Mouse (Mus musculus): ENCODE measurements at regions not wholly inside any gene's neighbourhood (a gene's known extent, or its start where the extent isn't known, plus 50 kb on each side); places are given as distances from the start of the nearest gene placed in this dataset.

DNA sequence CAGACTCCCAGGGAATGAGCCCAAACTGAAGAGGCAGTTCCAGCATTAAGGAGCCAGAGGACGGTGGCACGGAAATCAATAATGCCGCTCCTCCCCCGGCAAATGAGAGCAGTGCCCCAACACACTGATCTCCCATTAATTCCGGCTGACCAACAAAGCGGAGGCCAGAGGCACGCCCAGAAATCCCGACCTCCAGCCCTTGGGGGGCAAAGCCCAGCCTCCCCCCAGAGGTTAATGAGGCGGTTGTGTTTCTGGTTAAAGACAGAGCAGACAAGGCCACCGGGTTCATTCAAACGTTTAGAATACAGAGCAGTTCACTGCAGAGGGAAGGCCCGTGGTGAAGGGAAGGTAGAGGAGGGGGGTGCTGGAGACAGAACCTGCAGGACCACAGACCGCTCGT lies 149.9 kb upstream of the Tshz3 start:
- Histone ChIP-seq H3K4me3 (ENCODE audit: low read depth, low read length) (no peak overlapping the region), H3K36me3 (replicated peaks; ENCODE audit: control insufficient read depth, insufficient read depth, low read length) (no peaks in the 10 kb centered on the region), H3K27ac (ENCODE audit: low read depth) (no peak overlapping the region), H3K9me3 (replicated peaks; ENCODE audit: control insufficient read depth, low read length) (no peaks in the 10 kb centered on the region), H3K9ac (replicated peaks; ENCODE audit: low read depth, low read length) (no peak overlapping the region), H3K4me1 (ENCODE audit: control insufficient read depth, insufficient read depth) (no peaks in the 10 kb centered on the region), H3K27me3 (ENCODE audit: control insufficient read depth, insufficient read depth, low read length) (no peaks in the 10 kb centered on the region), H3K4me2 (ENCODE audit: low read depth, low read length) (no peak overlapping the region)
- TF ChIP-seq CTCF (IDR thresholded peaks at IDR 0.05; ENCODE audit: low read depth): no peak
- no peak for TF ChIP-seq EP300 (IDR thresholded peaks at IDR 0.05; ENCODE audit: low read depth)
- WGBS: 71% methylated on average over 14 of the region's 14 CpGs
- ATAC-seq (ENCODE audit: insufficient read depth, low read depth) (no peak), DNase-seq (ENCODE audit: low spot score) (no peak)

DNA sequence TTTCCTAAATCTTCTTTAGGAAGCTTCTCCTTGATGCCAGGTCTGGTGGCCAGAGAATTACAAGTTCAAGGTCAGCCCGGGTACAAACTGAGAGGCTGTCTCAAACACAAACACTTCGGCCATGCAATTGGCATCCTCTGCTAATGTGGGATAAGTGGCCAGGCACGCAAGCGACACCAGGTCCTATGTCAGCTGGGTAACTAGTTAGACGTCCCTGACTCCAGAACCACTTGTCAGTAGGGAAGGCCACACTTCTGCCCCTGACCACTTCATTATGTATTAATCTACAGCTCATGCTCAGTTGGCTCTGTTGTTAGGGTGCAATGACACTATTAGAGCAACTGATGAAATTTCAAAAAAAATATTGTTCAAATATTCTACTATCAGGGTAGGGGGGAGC lies 149.5 kb upstream of the Tshz3 start:
- DNase-seq (ENCODE audit: low spot score): no peak
- Histone ChIP-seq H3K4me1 (ENCODE audit: control insufficient read depth, insufficient read depth) (no peaks in the 10 kb centered on the region), H3K27me3 (ENCODE audit: control insufficient read depth, insufficient read depth, low read length) (no peaks in the 10 kb centered on the region), H3K4me3 (ENCODE audit: low read depth, low read length) (no peak overlapping the region), H3K27ac (ENCODE audit: low read depth) (no peak overlapping the region), H3K36me3 (replicated peaks; ENCODE audit: control insufficient read depth, insufficient read depth, low read length) (no peaks in the 10 kb centered on the region), H3K4me2 (ENCODE audit: low read depth, low read length) (no peak overlapping the region), H3K9me3 (replicated peaks; ENCODE audit: control insufficient read depth, low read length) (no peaks in the 10 kb centered on the region), H3K9ac (replicated peaks; ENCODE audit: low read depth, low read length) (no peak overlapping the region)
- TF ChIP-seq CTCF (IDR thresholded peaks at IDR 0.05; ENCODE audit: low read depth): no peak
- TF ChIP-seq EP300 (IDR thresholded peaks at IDR 0.05; ENCODE audit: low read depth): no peak
- WGBS: 75% methylated on average over 5 of the region's 5 CpGs
- ATAC-seq (ENCODE audit: insufficient read depth, low read depth): no peak

DNA sequence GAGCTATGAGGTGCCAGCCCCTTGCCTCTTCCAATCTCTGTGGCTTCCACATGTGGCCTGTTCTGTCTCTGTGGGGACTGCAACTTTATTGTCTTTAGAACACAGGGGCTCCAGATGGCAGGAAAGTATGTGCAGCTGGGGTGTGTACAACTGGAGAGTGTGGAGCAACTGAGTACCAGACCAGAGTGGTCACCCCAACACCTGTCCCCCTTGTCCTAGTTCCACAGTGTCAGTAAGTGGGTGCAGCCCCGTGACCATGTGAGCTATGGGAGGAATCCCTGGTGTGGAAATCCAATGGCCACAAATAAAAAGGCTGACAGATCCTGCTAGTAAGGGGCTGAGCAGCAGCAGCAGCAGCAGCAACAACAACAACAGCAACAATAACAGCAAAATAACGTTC lies 126.9 kb upstream of the Tshz3 start:
- no peak overlapping the region for H3K4me2 ChIP-seq (ENCODE audit: low read depth, low read length)
- DNase-seq (ENCODE audit: low spot score) (no peak), ATAC-seq (ENCODE audit: insufficient read depth, low read depth) (no peak)
- H3K9me3 ChIP-seq (replicated peaks; ENCODE audit: control insufficient read depth, low read length): no peaks in the 10 kb centered on the region
- no peak overlapping the region for H3K27ac ChIP-seq (ENCODE audit: low read depth)
- no peaks in the 10 kb centered on the region for H3K4me1 ChIP-seq (ENCODE audit: control insufficient read depth, insufficient read depth)
- H3K9ac ChIP-seq (replicated peaks; ENCODE audit: low read depth, low read length): no peak overlapping the region
- H3K27me3 ChIP-seq (ENCODE audit: control insufficient read depth, insufficient read depth, low read length): no peaks in the 10 kb centered on the region
- TF ChIP-seq EP300 (IDR thresholded peaks at IDR 0.05; ENCODE audit: low read depth): no peak
- TF ChIP-seq CTCF (IDR thresholded peaks at IDR 0.05; ENCODE audit: low read depth): no peak
- H3K4me3 ChIP-seq (ENCODE audit: low read depth, low read length): no peak overlapping the region
- H3K36me3 ChIP-seq (replicated peaks; ENCODE audit: control insufficient read depth, insufficient read depth, low read length): no peaks in the 10 kb centered on the region
- 72% methylated on average over 2 of the region's 2 CpGs for WGBS

DNA sequence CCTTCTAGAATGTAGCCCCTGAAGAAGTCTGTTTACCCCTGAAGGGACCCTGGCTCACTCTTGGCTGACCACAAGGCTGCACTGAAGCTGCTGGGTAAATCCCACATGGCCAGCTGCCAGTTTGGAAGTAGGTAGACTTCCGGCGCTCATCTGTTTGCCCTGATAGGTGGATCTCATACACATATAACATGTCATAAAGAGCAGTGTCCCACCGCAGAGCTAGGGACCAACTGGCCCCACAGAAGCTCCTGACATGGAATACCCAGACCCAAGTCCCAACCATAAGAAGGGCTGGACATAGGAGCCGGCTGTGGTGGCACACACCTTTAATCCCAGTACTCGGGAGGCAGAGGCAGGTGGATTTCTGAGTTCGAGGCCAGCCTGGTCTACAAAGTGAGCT lies 115.8 kb upstream of the Tshz3 start:
- no peak overlapping the region for H3K9ac ChIP-seq (replicated peaks; ENCODE audit: low read depth, low read length)
- H3K9me3 ChIP-seq (replicated peaks; ENCODE audit: control insufficient read depth, low read length): no peaks in the 10 kb centered on the region
- no peak for DNase-seq (ENCODE audit: low spot score)
- H3K27ac ChIP-seq (ENCODE audit: low read depth): no peak overlapping the region
- 87% methylated on average over 6 of the region's 6 CpGs for WGBS
- TF ChIP-seq CTCF (IDR thresholded peaks at IDR 0.05; ENCODE audit: low read depth) (no peak), EP300 (IDR thresholded peaks at IDR 0.05; ENCODE audit: low read depth) (no peak)
- H3K4me1 ChIP-seq (ENCODE audit: control insufficient read depth, insufficient read depth): no peaks in the 10 kb centered on the region
- no peaks in the 10 kb centered on the region for H3K36me3 ChIP-seq (replicated peaks; ENCODE audit: control insufficient read depth, insufficient read depth, low read length)
- H3K4me2 ChIP-seq (ENCODE audit: low read depth, low read length): no peak overlapping the region
- no peaks in the 10 kb centered on the region for H3K27me3 ChIP-seq (ENCODE audit: control insufficient read depth, insufficient read depth, low read length)
- ATAC-seq (ENCODE audit: insufficient read depth, low read depth): no peak
- H3K4me3 ChIP-seq (ENCODE audit: low read depth, low read length): no peak overlapping the region

DNA sequence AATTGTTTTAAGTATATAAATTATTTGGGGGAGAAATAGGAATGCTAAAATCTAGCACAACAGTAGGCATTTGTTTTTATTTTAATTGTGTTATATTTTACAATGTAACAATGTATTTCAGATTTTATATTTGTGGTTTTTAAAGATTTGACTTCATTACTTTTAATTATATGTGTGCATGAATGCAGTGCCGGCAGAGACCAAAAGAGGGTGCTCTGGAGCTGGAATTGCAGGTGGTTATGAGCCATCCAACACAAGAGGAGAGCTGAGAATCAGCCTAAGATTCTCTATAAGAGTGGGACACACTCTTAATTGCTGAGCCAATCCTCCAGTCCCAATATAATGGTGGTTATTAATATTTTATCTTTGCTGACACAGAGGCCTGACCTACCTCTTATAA lies 112.9 kb upstream of the Tshz3 start:
- WGBS: 64% methylated on average over 1 of the region's 1 CpGs
- Histone ChIP-seq H3K9me3 (replicated peaks; ENCODE audit: control insufficient read depth, low read length) (no peaks in the 10 kb centered on the region), H3K4me3 (ENCODE audit: low read depth, low read length) (no peak overlapping the region), H3K36me3 (replicated peaks; ENCODE audit: control insufficient read depth, insufficient read depth, low read length) (no peaks in the 10 kb centered on the region), H3K4me2 (ENCODE audit: low read depth, low read length) (no peak overlapping the region), H3K4me1 (ENCODE audit: control insufficient read depth, insufficient read depth) (no peaks in the 10 kb centered on the region), H3K27me3 (ENCODE audit: control insufficient read depth, insufficient read depth, low read length) (no peaks in the 10 kb centered on the region), H3K27ac (ENCODE audit: low read depth) (no peak overlapping the region), H3K9ac (replicated peaks; ENCODE audit: low read depth, low read length) (no peak overlapping the region)
- DNase-seq (ENCODE audit: low spot score) (no peak), ATAC-seq (ENCODE audit: insufficient read depth, low read depth) (no peak)
- TF ChIP-seq EP300 (IDR thresholded peaks at IDR 0.05; ENCODE audit: low read depth): no peak
- TF ChIP-seq CTCF (IDR thresholded peaks at IDR 0.05; ENCODE audit: low read depth): no peak

DNA sequence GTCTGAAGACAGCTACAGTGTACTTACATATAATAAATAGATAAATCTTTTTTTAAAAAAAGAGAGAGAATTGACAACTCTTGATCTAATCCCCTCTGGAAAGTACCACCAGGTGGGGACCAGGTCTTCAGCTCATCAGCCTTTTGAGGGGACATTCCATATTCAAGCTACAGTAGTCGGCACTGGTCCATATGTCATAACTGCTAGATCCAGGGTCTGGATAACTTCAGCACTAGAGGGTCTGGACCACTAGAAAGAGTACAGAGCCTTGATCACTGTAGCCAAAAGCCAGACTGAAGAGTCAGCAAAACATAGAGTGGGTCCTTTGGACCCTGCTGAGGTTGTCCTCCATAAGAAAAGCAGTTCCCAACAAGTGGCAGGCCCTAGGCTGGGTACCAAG lies 106.4 kb upstream of the Tshz3 start:
- Histone ChIP-seq H3K9ac (replicated peaks; ENCODE audit: low read depth, low read length) (no peak overlapping the region), H3K27me3 (ENCODE audit: control insufficient read depth, insufficient read depth, low read length) (no peaks in the 10 kb centered on the region), H3K4me1 (ENCODE audit: control insufficient read depth, insufficient read depth) (no peaks in the 10 kb centered on the region), H3K9me3 (replicated peaks; ENCODE audit: control insufficient read depth, low read length) (no peaks in the 10 kb centered on the region), H3K27ac (ENCODE audit: low read depth) (no peak overlapping the region), H3K4me3 (ENCODE audit: low read depth, low read length) (no peak overlapping the region), H3K4me2 (ENCODE audit: low read depth, low read length) (no peak overlapping the region), H3K36me3 (replicated peaks; ENCODE audit: control insufficient read depth, insufficient read depth, low read length) (no peaks in the 10 kb centered on the region)
- ATAC-seq (ENCODE audit: insufficient read depth, low read depth) (no peak), DNase-seq (ENCODE audit: low spot score) (no peak)
- TF ChIP-seq CTCF (IDR thresholded peaks at IDR 0.05; ENCODE audit: low read depth) (no peak), EP300 (IDR thresholded peaks at IDR 0.05; ENCODE audit: low read depth) (no peak)
- WGBS: 63% methylated on average over 1 of the region's 1 CpGs

Measured in heart, postnatal 0 days (tissue).